Mouse (Mus musculus): ENCODE measurements around the gene Tuba1a.

DNA sequence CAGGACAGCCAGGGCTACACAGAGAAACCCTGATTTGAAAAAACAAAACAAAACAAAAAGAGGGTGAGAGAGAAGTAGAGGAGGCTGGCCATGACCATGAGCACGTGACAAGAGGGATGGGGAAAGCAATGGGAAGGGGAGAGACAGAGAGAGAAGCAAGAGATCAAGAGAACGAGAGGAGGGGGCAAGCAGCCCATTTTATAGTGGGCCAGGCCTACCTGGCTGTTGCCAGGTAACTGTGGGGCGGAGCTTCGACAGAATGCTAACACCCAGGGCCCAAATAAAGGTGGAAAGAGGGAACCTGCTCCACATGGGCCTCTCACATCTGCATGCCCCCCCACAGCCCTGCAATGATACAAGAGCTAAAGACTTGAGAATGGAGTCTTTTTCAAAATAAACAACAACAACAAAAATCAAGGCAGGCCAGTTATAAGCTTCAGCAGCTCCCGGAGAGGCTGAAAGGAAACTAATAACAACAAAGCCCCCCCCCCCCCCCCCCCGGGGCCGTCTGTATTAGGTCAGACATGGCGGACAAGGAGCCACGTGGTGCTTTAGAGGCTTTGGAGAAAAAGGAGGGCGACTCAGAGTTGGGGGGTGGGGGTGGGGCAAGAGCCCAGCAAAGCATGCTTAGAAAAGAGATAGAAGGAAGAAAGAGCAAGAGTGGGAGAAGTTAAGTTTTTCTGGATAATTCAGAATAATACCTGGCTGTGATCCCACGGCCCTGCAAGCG is 36.4 kb upstream of the Tuba1a start:
- TF ChIP-seq CTCF (IDR thresholded peaks at IDR 0.05; ENCODE audit: low read depth) (no peak), EP300 (IDR thresholded peaks at IDR 0.05; ENCODE audit: low read depth) (no peak)
